1 mouse cellular context compared by ENCODE assay signal in the genomic region with DNA sequence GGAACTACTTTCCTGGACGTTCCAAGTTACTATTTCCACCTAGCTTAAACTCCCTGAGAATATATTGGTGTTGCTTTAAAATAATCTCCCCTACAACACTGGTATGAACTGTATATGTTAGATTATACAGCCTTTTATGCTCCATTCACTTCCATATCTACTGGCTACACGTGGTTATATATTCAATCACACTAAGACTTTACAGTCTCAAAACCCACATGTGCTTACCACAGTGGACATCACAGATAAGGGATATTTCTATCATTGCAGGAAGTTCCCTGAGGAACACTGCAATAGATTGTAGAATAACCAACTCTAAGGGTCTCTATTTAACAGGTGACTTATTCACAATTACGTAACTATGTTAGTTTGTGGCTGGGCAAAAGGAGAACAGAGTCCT.
A peak's percentile ranks its signal among the peaks of the same experiment; 100 is the strongest.
TF ChIP-seq lines count a peak whose summit lies in the region.

No protein-coding gene starts in this region.

TF ChIP-seq in MEL, 35 proteins besides CTCF, POLR2A, EP300 and RAD21 (continued from another document):
- TF ChIP-seq MYB (IDR thresholded peaks at IDR 0.05; ENCODE audit: low read depth, low read length) (no peak), MXI1 (IDR thresholded peaks at IDR 0.05; ENCODE audit: low read depth, low read length) (peak; percentile 90), TBP (IDR thresholded peaks at IDR 0.05; ENCODE audit: low read depth, low read length) (no peak), ETS1 (IDR thresholded peaks at IDR 0.05; ENCODE audit: low read depth, low read length) (peak; percentile 81), ZNF384 (IDR thresholded peaks at IDR 0.05; ENCODE audit: low read depth, low read length) (no peak), MYC (IDR thresholded peaks at IDR 0.05; ENCODE audit: low read depth, low read length) (peak; percentile 96), NELFE (IDR thresholded peaks at IDR 0.05; ENCODE audit: low read depth, low read length) (no peak), MAZ (IDR thresholded peaks at IDR 0.05; ENCODE audit: low read depth, low read length) (no peak), CHD2 (IDR thresholded peaks at IDR 0.05; ENCODE audit: low read length) (no peak), POLR2AphosphoS2 (IDR thresholded peaks at IDR 0.05; ENCODE audit: low read length) (no peak), TCF12 (IDR thresholded peaks at IDR 0.05; ENCODE audit: low read depth, low read length) (peak; percentile 81), ZKSCAN1 (IDR thresholded peaks at IDR 0.05; ENCODE audit: low read depth, low read length) (no peak), KAT2A (conservative IDR thresholded peaks at IDR 0.05; ENCODE audit: low read depth, low read length) (no peak), ZMIZ1 (IDR thresholded peaks at IDR 0.05; ENCODE audit: low read depth, low read length) (no peak), ZC3H11A (IDR thresholded peaks at IDR 0.05; ENCODE audit: low read depth, low read length) (no peak), NRF1 (IDR thresholded peaks at IDR 0.05; ENCODE audit: insufficient read depth, low read depth, low read length, poor library complexity, severe bottlenecking) (no peak)
